Mouse (Mus musculus) embryonic facial prominence, embryonic 11.5 days (tissue): Measurements from ENCODE around the gene Rpp21. TPM values are rescaled to one million over a fixed set of nuclear protein-coding genes. Genes with fewer than 3 reads are reported as not detected.
A peak's percentile ranks its signal among the peaks of the same experiment; 100 is the strongest.

Source experiments
- ATAC-seq: fragments of 200-750 bp; cut with Nextera tagmentation; replicated peaks from 2 replicates; pipeline ENCODE4 v1.8.0; 2017; ENCODE audit warnings: low read depth; ENCODE audit not compliant: insufficient number of reproducible peaks, low FRiP score, low TSS enrichment
- DNase-seq: peaks from one replicate; pipeline ENCODE4 v3.0.0-alpha.2; 2015; ENCODE audit warnings: low spot score
- H3K27ac ChIP-seq: fragments of 300-500 bp; sonication (generic); replicated peaks from 2 replicates; pipeline ENCODE4 v1.5.1; 2014; ENCODE audit warnings: mild to moderate bottlenecking, low read depth, low read length, control low read depth
- H3K27me3 ChIP-seq: fragments of 300-500 bp; sonication (generic); 2 replicates; pipeline ENCODE4 v1.6.1; 2014; ENCODE audit warnings: mild to moderate bottlenecking, low read length, moderate library complexity, mixed read lengths; ENCODE audit not compliant: control insufficient read depth, insufficient read depth
- H3K36me3 ChIP-seq: fragments of 300-500 bp; sonication (generic); replicated peaks from 2 replicates; pipeline ENCODE4 v1.6.1; 2014; ENCODE audit warnings: low read depth, mild to moderate bottlenecking, low read length, moderate library complexity, mixed read lengths; ENCODE audit not compliant: control insufficient read depth, insufficient read depth
- H3K4me1 ChIP-seq: fragments of 300-500 bp; sonication (generic); 2 replicates; pipeline ENCODE4 v1.6.1; 2014; ENCODE audit warnings: low read length, mixed read lengths; ENCODE audit not compliant: control insufficient read depth, insufficient read depth
- H3K4me2 ChIP-seq: fragments of 300-500 bp; sonication (generic); 2 replicates; pipeline ENCODE4 v1.6.1; 2014; ENCODE audit warnings: low read depth, mild to moderate bottlenecking, control low read depth, low read length, moderate library complexity
- H3K4me3 ChIP-seq: fragments of 300-500 bp; sonication (generic); 2 replicates; pipeline ENCODE4 v1.5.1; 2014; ENCODE audit warnings: low read depth, low read length, control low read depth
- H3K9ac ChIP-seq: fragments of 300-500 bp; sonication (generic); replicated peaks from 2 replicates; pipeline ENCODE4 v1.6.1; 2014; ENCODE audit warnings: mild to moderate bottlenecking, control low read depth, low read length
- H3K9me3 ChIP-seq: fragments of 300-500 bp; sonication (generic); replicated peaks from 2 replicates; pipeline ENCODE4 v1.6.1; 2016; ENCODE audit warnings: mild to moderate bottlenecking, low read length, inconsistent platforms, mixed read lengths; ENCODE audit not compliant: control insufficient read depth
- WGBS: fragments of 180-500 bp; shearing (Covaris S2); extraction: QIAGEN DNeasy Blood & Tissue Kit; methylation state at CpG from one replicate; pipeline ENCODE4 v1.1.7; 2014; 5-methylcytosine and 5-hydroxymethylcytosine counted together
- polyA plus RNA-seq: library from polyadenylated mRNA; unstranded; fragments of >200 nt; fragmentation: Nextera tagmentation; extraction: Ambion mirVana; gene quantifications from 2 replicates; pipeline ENCODE4 v1.2.1, GENCODE M21; 2014

Rpp21 gene
- 83.6 and 92.6 TPM in 2 replicates for polyA plus RNA-seq

DNA sequence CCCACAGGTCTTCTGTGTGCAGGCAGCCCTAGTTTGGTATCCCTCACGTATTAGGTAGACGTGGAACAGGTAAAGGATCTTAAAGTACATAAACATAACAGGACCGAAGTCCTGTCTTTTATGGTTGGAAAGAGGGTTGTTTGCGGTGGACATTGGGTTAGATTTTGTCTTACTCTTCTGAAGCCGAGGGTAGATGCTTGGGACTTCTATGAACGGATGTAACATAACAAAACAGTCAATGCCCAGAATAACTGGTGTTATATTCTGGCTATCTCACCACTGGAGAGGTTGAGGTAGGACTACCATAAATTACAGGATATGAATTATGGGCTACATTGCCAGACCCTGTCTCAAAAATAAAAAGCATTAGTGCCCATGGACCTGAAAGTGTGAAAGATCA is at the start of gene Rpp21:
Gene Rpp21, minus strand, starts transcription at position 101 of the 400 bp plus-strand sequence.
- 52% methylated on average over 6 of the region's 6 CpGs for WGBS
- no peak for DNase-seq
- Histone ChIP-seq H3K4me2 (peak within 1 kb of the TSS; percentile 47), H3K9ac (peak within 1 kb of the TSS; percentile 79), H3K36me3 (no peaks in the 10 kb centered on the region; the same call in 1 of the 2 replicates), H3K4me1 (no peaks in the 10 kb centered on the region), H3K27ac (0 out of 2 replicates have a peak within 1 kb of the TSS, but pooled peaks have one; percentile 35), H3K4me3 (peak within 1 kb of the TSS; percentile 69), H3K27me3 (no peaks in the 10 kb centered on the region), H3K9me3 (no peaks in the 10 kb centered on the region)
- no peak for ATAC-seq

DNA sequence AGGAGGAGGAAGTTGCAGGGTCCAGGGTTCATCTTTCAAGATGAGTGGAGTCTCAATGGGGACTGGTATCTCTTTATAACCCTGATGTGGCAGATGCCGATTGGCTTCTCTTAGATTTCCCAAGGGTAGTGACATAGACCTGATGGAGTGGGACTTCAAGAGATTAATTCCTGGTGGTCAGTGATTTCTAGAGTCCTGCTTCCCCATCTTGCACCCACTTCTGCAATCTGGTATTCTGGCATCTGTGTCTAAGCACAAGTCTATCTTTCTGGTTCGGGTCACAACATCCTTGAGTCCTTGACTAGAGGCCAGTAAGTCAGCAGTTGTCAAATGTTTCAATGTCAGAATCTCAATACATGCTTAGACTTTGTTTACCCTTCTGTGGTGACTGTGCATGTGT is 28.5 kb upstream of the Rpp21 start, which contains the start of gene H2-M10.2:
Gene H2-M10.2, minus strand, starts transcription at position 101 of the 400 bp plus-strand sequence.
- DNase-seq = no peak
- Histone ChIP-seq H3K4me1 (no peaks in the 10 kb centered on the region), H3K9me3 (no peaks in the 10 kb centered on the region), H3K4me2 (no peak within 1 kb of the TSS), H3K36me3 (no peaks in the 10 kb centered on the region), H3K27ac (no peak within 1 kb of the TSS), H3K4me3 (no peak within 1 kb of the TSS), H3K27me3 (no peaks in the 10 kb centered on the region), H3K9ac (no peak within 1 kb of the TSS)
- WGBS = 85% methylated on average over 2 of the region's 2 CpGs
- ATAC-seq = no peak

DNA sequence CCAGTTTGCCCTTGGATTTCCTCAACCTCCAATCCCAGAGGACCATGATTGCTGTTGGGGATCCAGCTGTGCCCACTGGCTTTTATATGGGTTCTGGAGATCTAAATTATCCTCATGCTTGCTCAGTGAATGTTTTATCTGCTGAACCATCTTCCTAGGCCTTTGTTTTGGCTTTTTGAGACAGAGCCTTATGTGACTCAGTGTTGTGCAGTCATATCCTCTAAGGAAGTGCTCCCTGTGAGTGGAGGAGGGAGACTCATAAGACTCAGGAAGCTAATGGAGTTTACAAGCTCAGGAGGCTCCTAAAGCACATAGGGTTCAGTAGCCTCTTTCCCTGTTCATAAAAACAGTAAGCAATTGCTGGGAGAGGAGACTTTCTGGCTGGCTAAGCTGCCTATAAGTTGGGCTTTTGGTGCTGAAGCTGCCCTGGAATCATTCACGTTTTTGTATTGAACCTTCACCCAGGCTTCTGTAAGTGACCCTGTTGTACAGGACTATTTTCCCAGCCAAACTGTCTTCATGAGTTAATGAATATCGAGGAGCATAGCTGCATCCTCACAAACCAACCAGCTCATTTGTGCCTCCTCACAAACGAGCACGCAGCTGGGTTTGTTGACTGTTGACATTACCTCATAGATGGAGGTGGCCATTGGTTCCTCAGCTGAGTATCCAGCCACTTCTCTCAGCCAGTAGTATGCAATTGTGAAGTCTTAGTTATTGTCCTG is 23.8 kb upstream of the Rpp21 start:
- no peaks in the 10 kb centered on the region for H3K27me3 ChIP-seq
- ATAC-seq = no peak
- no peak for DNase-seq
- no peak overlapping the region for H3K4me3 ChIP-seq
- no peaks in the 10 kb centered on the region for H3K4me1 ChIP-seq
- no peaks in the 10 kb centered on the region for H3K9me3 ChIP-seq
- no peak overlapping the region for H3K9ac ChIP-seq
- no peak overlapping the region for H3K4me2 ChIP-seq
- 91% methylated on average over 4 of the region's 4 CpGs for WGBS
- no peak overlapping the region for H3K27ac ChIP-seq
- H3K36me3 ChIP-seq = no peaks in the 10 kb centered on the region; the same call in 1 of the 2 replicates

DNA sequence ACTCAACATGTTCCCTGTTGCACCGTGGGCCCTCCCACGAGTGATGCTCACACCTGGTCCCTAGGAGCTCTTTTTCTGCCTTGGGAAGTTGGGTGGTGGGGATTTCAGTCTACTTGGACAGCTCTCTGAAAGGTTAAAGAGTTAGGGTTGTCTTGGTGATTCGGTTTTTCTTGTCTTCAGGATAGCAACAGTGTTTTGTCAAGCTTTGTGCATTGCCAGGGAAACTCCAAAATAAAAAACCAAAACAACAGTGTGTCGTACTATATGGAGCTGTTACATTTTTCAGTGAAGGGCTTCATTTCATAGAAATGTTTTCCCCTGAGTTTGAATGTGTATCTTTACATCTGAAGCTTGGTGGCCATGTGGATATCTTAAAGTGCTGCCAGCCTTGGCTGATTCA is 16.9 kb upstream of the Rpp21 start:
- H3K27me3 ChIP-seq = no peaks in the 10 kb centered on the region
- H3K9ac ChIP-seq = no peak overlapping the region
- no peak overlapping the region for H3K4me2 ChIP-seq
- no peak overlapping the region for H3K27ac ChIP-seq
- H3K4me1 ChIP-seq = peaks cover 3% of the 10 kb centered on the region
- DNase-seq (no peak), ATAC-seq (no peak)
- WGBS = 97% methylated on average over 4 of the region's 4 CpGs
- H3K9me3 ChIP-seq = no peaks in the 10 kb centered on the region
- no peak overlapping the region for H3K4me3 ChIP-seq
- H3K36me3 ChIP-seq = peaks cover 2% of the 10 kb centered on the region

GRCm38 (mm10) chr17:36273796-36274195 is 15.9 kb upstream of the Rpp21 start:
- H3K9ac ChIP-seq = no peak overlapping the region
- ATAC-seq (no peak), DNase-seq (no peak)
- no peak overlapping the region for H3K4me2 ChIP-seq
- H3K27ac ChIP-seq = no peak overlapping the region
- 96% methylated on average over 4 of the region's 4 CpGs for WGBS
- peaks cover 3% of the 10 kb centered on the region for H3K4me1 ChIP-seq
- no peak overlapping the region for H3K4me3 ChIP-seq
- H3K27me3 ChIP-seq = no peaks in the 10 kb centered on the region
- H3K36me3 ChIP-seq = peaks cover 2% of the 10 kb centered on the region
- H3K9me3 ChIP-seq = no peaks in the 10 kb centered on the region

GRCm38 (mm10) chr17:36272643-36273366 is 14.9 kb upstream of the Rpp21 start:
- H3K9ac ChIP-seq = peak overlapping the region; percentile 97
- no peaks in the 10 kb centered on the region for H3K27me3 ChIP-seq
- H3K36me3 ChIP-seq = peaks cover 2% of the 10 kb centered on the region
- peak overlapping the region; percentile 80 for H3K4me2 ChIP-seq
- DNase-seq (no peak), ATAC-seq (no peak)
- H3K4me3 ChIP-seq = peak overlapping the region; percentile 95
- H3K27ac ChIP-seq = no peak overlapping the region
- peaks cover 3% of the 10 kb centered on the region for H3K4me1 ChIP-seq
- H3K9me3 ChIP-seq = no peaks in the 10 kb centered on the region
- 87% methylated on average over 9 of the region's 9 CpGs for WGBS

- peak within 1 kb of the TSS; percentile 97 for H3K9ac ChIP-seq
- peak; percentile 83 for DNase-seq
- WGBS = 1% methylated on average over 43 of the region's 43 CpGs
Observed at GRCm38 (mm10) chr17:36271586-36272256, 13.9 kb upstream of the Rpp21 start, which contains the start of gene Trim39. Trim39 (minus strand) TSS chr17:36272247.

More at GRCm38 (mm10) chr17:36271586-36272256, 13.9 kb upstream of the Rpp21 start, which contains the start of gene Trim39:
- Histone ChIP-seq H3K27ac (peak within 1 kb of the TSS; percentile 83), H3K36me3 (peaks cover 2% of the 10 kb centered on the region), H3K4me2 (peak within 1 kb of the TSS; percentile 80), H3K9me3 (no peaks in the 10 kb centered on the region), H3K4me1 (peaks cover 3% of the 10 kb centered on the region), H3K4me3 (peak within 1 kb of the TSS; percentile 95), H3K27me3 (no peaks in the 10 kb centered on the region)
- ATAC-seq = peak; percentile 80
